Mouse (Mus musculus): ENCODE measurements at regions not wholly inside any gene's neighbourhood (a gene's known extent, or its start where the extent isn't known, plus 50 kb on each side); places are given as distances from the start of the nearest gene placed in this dataset.
A peak's percentile ranks its signal among the peaks of the same experiment; 100 is the strongest.

DNA sequence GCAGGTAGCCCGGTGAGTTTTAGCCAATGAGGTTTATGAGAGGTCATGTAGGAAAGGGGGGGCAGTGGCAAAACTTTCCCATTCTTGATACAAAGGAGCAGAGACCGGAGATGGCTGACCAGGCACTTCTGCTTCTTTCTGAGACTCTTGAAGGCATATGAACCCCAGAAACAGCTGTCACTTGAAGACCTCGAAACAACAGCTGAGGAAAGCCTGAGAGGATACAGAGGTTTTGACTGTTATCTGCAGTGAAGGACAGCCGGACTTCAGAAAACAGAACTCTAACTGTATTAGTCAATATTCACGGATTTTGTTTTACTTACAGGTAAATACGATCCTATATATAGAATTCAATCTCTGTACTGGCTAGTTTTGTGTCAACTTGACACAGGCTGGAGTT, 50.0 kb upstream of the Tiparp start:
- no peak for DNase-seq

DNA sequence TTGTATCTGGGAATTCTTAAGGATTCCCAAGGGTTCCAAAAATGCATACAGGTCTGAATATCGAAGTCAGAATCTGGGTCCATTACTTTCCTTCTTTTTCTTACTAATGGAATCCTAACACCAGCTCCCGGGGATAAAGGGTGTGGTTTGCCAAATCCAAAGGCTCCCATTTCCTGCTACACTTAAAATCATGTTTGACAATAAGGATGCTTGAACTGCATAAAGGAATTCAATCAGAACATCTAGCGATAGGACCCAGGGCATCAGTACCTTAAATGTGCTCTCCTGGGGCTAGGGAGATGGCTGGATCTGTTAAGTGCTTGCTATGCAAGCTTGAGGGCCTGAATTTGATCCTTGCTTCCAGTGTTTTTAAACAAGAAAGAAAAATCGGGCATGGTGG, 51.1 kb upstream of the Tiparp start:
- DNase-seq = no peak

DNA sequence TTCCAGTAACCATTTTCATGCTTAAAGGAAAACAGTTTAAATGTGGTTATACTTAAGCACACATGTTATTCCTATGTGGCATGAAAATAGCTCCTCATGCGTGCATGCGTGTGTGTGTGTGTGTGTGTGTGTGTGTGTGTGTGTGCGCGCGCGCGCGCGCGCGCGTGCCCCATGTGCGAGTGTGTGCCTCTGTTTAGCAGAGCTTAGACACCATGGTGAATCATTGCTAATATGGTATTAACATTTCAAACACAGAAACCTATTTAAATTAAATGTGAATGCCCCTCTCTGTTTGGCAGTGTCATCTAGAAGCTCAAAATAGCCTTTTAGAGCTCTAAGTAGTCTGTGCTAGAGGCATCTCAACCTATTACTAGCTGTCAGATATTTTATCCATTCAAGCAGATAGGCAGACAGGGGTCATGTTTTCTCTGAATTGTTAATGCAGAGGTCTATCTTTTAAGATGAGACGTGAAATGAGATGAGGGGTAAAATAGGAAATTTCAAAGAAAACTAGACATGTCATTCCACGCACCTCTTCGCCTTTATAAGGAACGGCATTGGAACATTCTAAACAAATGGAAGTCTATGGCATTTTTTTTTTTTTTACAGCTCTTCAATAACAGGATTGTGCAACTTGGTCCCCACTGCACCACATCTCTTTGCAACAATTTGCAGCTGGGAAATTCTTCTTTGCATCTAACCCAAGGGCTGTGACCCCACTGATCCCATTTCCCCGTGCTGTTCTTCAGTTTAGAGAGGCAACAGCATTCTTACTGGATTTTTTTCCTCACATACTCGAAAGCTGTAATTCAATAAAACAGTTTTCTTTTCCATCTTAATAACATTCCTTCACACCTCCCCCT, 51.9 kb upstream of the Tiparp start:
- no peak for DNase-seq

DNA sequence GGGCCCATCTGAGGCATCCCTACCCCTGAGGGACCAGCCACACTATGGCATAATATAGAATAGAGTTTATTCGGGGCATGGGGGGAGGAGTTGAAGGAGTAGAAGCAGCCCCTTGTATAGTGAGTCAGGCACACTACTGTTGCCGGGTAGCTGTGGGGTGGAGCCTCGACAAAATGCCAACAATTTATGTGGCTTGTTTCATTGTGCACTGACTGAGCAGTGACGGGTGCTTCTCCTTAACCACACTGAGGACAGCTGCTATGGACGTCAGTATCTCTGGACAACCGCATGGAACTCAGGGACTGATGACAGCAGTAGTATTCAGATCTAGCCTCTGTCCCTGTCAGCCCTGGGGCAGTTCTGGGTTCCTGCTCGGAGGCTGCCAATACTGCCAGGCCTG, 53.6 kb upstream of the Tiparp start:
- DNase-seq = no peak

DNA sequence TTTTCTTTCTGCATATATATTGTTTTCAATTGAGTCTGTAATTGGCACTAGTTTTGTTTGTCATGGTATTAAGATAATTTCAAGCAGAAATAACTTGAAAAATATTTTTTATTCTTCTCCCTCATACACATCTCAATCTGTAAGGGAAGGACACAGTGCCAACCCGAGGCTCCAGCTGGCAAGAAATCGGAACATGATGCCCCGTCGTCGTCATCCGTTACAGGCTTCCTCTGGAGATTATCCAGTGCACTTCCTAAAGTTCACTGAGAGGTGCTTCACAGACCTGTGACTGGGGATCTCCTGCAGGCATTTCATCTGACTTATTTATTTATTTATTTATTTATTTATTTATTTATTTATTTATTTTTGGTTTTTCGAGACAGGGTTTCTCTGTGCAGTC, 56.4 kb upstream of the Tiparp start:
- DNase-seq = no peak

DNA sequence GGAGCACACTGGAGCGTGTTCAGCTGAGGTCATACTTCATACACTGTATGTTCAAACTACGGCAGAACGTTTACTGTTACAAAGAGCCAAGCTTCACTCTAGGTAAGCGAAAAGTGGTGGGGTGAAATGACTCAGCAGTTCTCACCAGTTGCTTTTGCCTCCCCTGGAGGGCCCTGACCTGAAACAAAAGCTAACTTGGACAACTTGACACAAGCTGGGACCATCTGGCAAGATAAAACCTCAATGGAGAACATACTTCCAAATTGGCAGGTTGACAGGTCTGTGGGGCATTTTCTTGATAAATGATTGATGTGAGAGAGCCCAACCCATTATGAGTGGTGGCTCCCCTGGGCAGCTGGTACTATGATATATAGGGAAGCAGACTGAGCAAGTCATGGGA, 59.0 kb upstream of the Tiparp start:
- no peak for DNase-seq

DNA sequence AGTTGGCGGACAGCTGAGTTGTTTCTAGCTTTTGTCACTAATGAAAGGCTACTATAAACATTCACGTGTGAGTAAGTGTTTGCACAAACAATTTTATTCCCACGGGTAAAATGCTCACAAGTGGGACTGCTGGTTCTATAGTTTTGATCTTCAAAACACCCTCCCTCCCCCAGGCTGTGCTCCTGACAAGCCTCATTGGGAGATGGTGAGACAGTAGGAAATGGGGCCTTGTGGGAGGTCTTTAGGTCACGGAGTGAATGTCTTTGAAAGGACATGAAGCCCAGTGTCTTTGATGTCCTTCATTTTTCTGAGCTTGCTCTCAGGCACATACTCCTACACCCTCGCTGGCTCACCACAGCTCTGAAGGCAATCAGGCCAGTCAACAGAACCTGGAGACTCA, 63.4 kb upstream of the Tiparp start:
- no peak for DNase-seq

DNA sequence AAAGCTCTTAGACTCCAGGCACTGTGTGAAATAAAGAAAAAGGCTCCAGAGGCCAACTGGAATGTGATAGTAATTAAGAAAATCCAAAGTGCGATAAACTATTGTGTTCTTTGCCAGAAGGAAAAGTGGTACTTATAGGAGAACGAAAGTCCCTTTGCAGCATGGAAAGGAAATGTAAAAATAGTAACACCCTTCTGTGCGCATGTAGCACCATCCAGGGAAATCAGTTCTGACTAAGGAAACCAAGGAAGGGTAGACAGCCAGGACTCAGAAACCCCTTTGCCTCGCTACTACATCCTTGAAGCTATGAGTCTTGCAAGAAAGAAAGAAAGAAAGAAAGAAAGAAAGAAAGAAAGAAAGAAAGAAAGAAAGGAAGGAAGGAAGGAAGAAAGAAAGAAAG, 67.3 kb upstream of the Tiparp start:
- DNase-seq = no peak

DNA sequence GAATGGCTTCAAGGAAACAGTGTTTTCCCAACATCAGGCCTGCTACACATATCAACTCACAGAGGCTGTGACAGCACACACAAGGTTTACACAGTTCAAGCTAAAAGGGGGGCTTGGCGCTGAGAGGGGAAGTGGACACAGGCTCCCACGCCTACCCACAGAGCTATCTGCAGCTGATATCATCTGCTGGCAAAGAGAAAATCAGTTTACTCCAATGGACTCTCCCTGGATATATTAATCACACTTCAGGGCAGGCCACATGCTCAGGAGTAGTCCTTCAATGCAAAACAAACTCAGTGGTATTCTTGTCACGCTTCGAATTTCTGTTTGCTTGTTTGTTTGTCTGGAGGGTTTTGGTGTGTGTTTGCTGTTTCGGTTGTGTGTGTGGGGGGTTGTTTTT, 67.3 kb upstream of the Ssr3 start:
- DNase-seq = no peak

DNA sequence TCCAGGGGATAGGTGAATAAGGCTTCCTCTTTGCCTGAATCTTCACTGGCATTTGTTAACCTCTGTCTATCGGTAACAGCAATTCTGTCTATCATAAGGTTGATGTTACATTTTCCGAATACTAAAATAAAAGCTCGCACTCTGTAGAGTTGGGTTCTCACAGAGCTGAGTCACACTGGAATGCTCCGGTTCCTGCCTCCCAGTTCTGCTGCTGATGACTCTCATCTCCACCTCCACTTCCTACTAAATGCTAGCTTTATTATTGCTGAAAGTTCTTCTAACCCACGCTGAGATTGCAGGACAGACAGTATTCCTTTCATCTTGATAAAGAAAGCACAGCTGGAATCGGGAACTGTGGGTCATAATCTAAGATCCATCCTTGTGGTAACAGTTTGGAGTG, 65.5 kb upstream of the Ssr3 start:
- DNase-seq = no peak

DNA sequence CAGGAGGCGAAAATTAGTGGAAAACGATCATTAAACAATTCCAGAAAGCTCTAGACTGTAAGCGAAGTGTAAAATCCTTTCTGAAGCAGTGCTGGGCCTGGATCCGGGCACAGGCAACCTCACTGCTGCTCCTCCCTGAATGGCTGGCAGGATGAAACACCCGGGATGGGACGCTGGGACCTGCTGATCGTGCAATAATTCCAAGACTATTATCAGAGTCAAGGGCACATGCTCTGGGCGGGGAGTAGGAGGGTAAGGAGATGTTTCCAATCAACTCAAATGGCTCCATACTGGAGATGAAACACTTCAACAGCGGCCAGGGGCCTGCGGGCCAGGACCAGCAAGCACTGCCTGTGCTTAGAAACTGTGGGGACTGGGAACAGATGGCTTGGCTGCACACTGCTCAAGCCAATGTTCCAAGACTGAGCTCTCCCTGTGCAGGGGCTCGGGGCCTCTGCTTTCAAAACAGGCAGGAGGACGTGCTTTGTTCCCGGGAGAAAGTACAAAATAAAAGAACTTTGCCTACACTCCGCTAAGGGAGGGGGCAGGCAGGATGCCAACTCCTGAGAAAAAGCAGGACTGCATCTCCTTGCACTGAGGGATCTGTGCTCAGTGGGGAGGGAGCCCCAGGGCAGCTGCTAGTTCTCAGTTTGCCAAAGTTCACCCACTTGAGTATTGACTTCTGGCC, 63.3 kb upstream of the Ssr3 start:
- DNase-seq = peak; percentile 53 to 64

DNA sequence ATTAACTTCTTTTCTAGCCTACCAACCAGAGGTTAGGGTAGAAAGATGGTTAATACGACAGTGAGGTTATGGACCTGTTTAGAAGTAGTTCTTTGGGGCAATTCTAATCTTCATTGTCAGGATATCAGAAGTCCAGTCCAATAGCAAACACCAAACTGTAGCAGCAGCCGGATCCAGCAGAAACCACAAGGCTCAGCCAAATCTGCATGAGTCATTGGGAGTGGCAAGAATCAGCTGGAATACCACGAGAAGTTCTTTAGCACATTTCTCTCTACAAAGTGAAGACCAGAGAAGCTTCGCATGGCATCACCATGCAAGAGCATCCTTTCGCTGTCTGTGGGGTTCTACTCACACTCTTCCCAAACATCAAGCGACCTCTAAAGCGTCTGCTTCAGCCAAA, 61.9 kb upstream of the Ssr3 start:
- DNase-seq = no peak

DNA sequence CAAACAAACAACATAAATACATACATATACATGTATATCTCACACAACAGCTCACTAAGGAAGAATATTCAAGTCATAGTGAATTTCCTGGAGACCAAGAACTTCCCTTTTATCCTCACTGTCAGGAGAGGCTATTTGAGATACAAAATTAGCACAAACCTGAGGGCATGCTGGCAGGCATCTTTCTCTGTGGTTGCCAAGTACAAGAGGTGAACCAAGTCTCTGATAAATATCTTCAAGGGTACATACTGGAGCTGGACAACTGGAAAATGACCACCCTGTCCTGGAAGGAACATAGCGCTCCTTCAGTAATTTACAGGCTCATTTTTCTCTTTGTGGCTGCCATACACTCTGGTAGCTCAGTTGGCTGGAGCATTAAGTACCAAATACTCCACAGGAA, 56.8 kb upstream of the Ssr3 start:
- DNase-seq = no peak

DNA sequence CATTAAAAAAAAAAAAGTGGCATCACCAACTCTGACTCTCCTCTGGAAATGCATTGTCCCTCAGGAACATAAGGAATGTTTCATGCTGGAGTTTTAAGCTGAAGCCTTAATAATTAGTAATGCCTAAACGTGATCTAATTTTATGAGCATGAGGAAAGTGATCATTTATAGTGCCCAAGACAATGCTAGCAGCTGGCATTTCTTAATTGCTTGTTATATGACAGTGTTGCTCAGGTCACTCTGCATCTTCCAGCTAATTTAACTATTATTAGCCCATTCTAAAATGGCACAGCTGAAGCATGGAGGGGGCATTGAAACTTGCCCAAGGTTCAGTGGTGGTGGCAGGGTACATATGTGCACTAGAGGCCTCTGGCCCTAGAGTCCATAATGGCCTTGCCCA, 51.3 kb upstream of the Ssr3 start:
- DNase-seq = no peak

DNA sequence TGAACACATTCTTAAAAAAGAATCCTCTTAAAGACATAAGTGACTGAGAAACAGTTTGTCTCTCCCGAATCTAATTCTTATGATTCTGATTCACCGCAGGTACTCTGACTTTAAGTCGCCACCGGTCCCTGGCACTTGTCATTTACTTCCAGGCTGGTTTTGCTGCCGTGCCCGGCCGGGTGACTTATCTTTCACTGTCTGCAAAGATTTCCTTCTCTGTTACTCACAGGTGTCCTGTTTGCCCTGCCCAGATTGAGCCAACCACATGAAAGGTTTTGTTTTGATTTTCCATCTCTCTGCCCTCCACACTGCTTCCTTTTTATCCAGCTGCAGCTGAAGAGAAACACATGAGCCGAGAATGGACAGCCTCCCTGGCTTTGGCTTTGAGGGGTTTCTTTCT, 50.5 kb upstream of the Ssr3 start:
- DNase-seq = no peak

DNA sequence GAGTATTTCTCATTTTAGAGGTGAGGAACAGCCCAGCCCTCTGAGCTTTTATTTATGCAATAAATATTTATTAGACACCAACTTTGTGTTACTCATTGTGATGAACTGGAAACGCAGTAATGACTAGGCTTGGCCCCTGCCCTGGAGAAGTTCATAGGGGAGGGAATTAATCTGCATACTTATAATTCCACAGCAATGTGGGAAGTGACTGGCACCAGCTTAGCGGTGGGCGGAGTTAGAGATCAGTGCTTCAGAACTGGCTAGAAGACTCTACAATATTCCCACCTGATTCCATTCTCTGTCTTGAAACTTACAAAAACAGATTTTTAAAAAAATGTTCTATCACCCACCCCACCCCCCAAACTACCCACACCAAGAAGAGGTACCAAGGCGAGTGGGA, 49.8 kb upstream of the Ssr3 start:
- DNase-seq = peak; percentile 10 to 18
